Mouse (Mus musculus) MEL (cell line): ENCODE measurements around the gene Myzap. TPM values are rescaled to one million over a fixed set of nuclear protein-coding genes. Genes with fewer than 3 reads are reported as not detected.

Source experiments
- DNase-seq: peaks from one replicate; pipeline ENCODE4 v3.0.0; 2011; ENCODE audit warnings: low read depth, low spot score
- H3K27ac ChIP-seq: 2 replicates; pipeline ENCODE4 v1.5.1; 2012; ENCODE audit warnings: low read depth, mild to moderate bottlenecking, control low read depth, low read length, moderate library complexity; ENCODE audit not compliant: control insufficient read depth
- H3K27me3 ChIP-seq, 2 experiments: fragments of 150-350 bp in 1 of 2; sonication (generic) in 1 of 2; 2 replicates each; pipeline ENCODE4 v1.6.1; 2012; ENCODE audit warnings: low read length in 2 of 2, mild to moderate bottlenecking in 2 of 2, improper control_type of control experiment in 1 of 2, moderate library complexity in 1 of 2; ENCODE audit not compliant: insufficient read depth in 2 of 2, control insufficient read depth in 1 of 2
- H3K36me3 ChIP-seq, 2 experiments: 2 replicates each; pipeline ENCODE4 v1.6.1; 2012 to 2014; ENCODE audit warnings: low read length in 2 of 2, improper control_type of control experiment in 1 of 2, inconsistent platforms in 1 of 2, mild to moderate bottlenecking in 1 of 2; ENCODE audit not compliant: insufficient read depth in 2 of 2, control insufficient read depth in 1 of 2
- H3K4me1 ChIP-seq, 2 experiments: fragments of 150-350 bp in 1 of 2; sonication (generic) in 1 of 2; 2 replicates each; pipeline ENCODE4 v1.6.1; 2012; ENCODE audit warnings: low read length in 2 of 2, improper control_type of control experiment in 1 of 2, mild to moderate bottlenecking in 1 of 2; ENCODE audit not compliant: insufficient read depth in 2 of 2, control insufficient read depth in 1 of 2
- H3K4me3 ChIP-seq, 2 experiments: fragments of 150-350 bp in 1 of 2; sonication (generic) in 1 of 2; 2 replicates each; pipeline ENCODE4 v1.5.1; 2012; ENCODE audit warnings: low read depth in 2 of 2, low read length in 2 of 2, mild to moderate bottlenecking in 2 of 2, moderate library complexity in 2 of 2, control low read depth in 1 of 2, improper control_type of control experiment in 1 of 2; ENCODE audit not compliant: control insufficient read depth in 1 of 2, insufficient read depth in 1 of 2
- H3K79me2 ChIP-seq: 2 replicates; pipeline ENCODE4 v1.6.1; 2012; ENCODE audit warnings: mild to moderate bottlenecking, low read length, moderate library complexity; ENCODE audit not compliant: control insufficient read depth, poor library complexity, insufficient read depth
- H3K9ac ChIP-seq: 2 replicates; pipeline ENCODE4 v1.6.1; 2012; ENCODE audit warnings: low read depth, mild to moderate bottlenecking, control low read depth, low read length, moderate library complexity; ENCODE audit not compliant: control insufficient read depth, poor library complexity, severe bottlenecking
- H3K9me3 ChIP-seq: fragments of 150-350 bp; sonication (generic); replicated peaks from 2 replicates; pipeline ENCODE4 v1.6.1; 2012; ENCODE audit warnings: mild to moderate bottlenecking, low read length, improper control_type of control experiment, moderate library complexity; ENCODE audit not compliant: insufficient read depth
- CHD1 ChIP-seq: IDR thresholded peaks from 2 replicates; pipeline ENCODE4 v1.6.1; 2012; ENCODE audit warnings: low read depth, mild to moderate bottlenecking, inconsistent platforms, low read length, improper control_type of control experiment
- ETS1 ChIP-seq: IDR thresholded peaks from 2 replicates; pipeline ENCODE4 v1.6.1; 2012; ENCODE audit warnings: low read depth, mild to moderate bottlenecking, inconsistent platforms, low read length, improper control_type of control experiment, moderate library complexity
- GABPA ChIP-seq: IDR thresholded peaks from 2 replicates; pipeline ENCODE4 v1.6.1; 2012; ENCODE audit warnings: low read depth, mild to moderate bottlenecking, inconsistent platforms, low read length, improper control_type of control experiment, moderate library complexity
- JUND ChIP-seq: IDR thresholded peaks from 2 replicates; pipeline ENCODE4 v1.6.1; 2011; ENCODE audit warnings: low read depth, mild to moderate bottlenecking, improper control_type of control experiment, low read length
- KAT2A ChIP-seq: conservative IDR thresholded peaks from 2 replicates; pipeline ENCODE4 v1.6.1; 2012; ENCODE audit warnings: low read depth, low read length, improper control_type of control experiment, inconsistent platforms
- MAX ChIP-seq: IDR thresholded peaks from 2 replicates; pipeline ENCODE4 v1.6.1; 2011; ENCODE audit warnings: low read length, improper control_type of control experiment
- MAZ ChIP-seq: IDR thresholded peaks from 2 replicates; pipeline ENCODE4 v1.6.1; 2012; ENCODE audit warnings: low read depth, mild to moderate bottlenecking, inconsistent platforms, low read length, improper control_type of control experiment
- MEF2A ChIP-seq: IDR thresholded peaks from 2 replicates; pipeline ENCODE4 v1.6.1; 2014; ENCODE audit warnings: low read depth, mild to moderate bottlenecking, inconsistent platforms, low read length, improper control_type of control experiment; ENCODE audit not compliant: poor library complexity, insufficient replicate concordance, severe bottlenecking; ENCODE audit errors: extremely low read depth
- MYB ChIP-seq: IDR thresholded peaks from 2 replicates; pipeline ENCODE4 v1.6.1; 2011; ENCODE audit warnings: mild to moderate bottlenecking, low read depth, low read length, improper control_type of control experiment
- MYC ChIP-seq: IDR thresholded peaks from 2 replicates; pipeline ENCODE4 v1.6.1; 2011; ENCODE audit warnings: low read depth, mild to moderate bottlenecking, low read length, improper control_type of control experiment, moderate library complexity
- NELFE ChIP-seq: IDR thresholded peaks from 2 replicates; pipeline ENCODE4 v1.6.1; 2011; ENCODE audit warnings: low read depth, low read length, improper control_type of control experiment
- NRF1 ChIP-seq: IDR thresholded peaks from 2 replicates; pipeline ENCODE4 v1.6.1; 2014; ENCODE audit warnings: low read depth, mild to moderate bottlenecking, inconsistent platforms, low read length, improper control_type of control experiment, moderate library complexity; ENCODE audit not compliant: poor library complexity, insufficient read depth, severe bottlenecking
- POLR2A ChIP-seq, 2 experiments: IDR thresholded peaks; 2 replicates each; pipeline ENCODE4 v1.6.1; 2011 to 2012; ENCODE audit warnings: low read length in 2 of 2, mild to moderate bottlenecking in 2 of 2, control low read depth in 1 of 2, improper control_type of control experiment in 1 of 2, low read depth in 1 of 2, moderate library complexity in 1 of 2; ENCODE audit not compliant: control insufficient read depth in 1 of 2, insufficient read depth in 1 of 2, poor library complexity in 1 of 2
- RAD21 ChIP-seq: IDR thresholded peaks from 2 replicates; pipeline ENCODE4 v1.6.1; 2011; ENCODE audit warnings: mild to moderate bottlenecking, low read depth, low read length, improper control_type of control experiment
- RCOR1 ChIP-seq: IDR thresholded peaks from 2 replicates; pipeline ENCODE4 v1.6.1; 2012; ENCODE audit warnings: low read depth, mild to moderate bottlenecking, inconsistent platforms, low read length, improper control_type of control experiment
- SIN3A ChIP-seq: IDR thresholded peaks from 2 replicates; pipeline ENCODE4 v1.6.1; 2012; ENCODE audit warnings: low read length, improper control_type of control experiment, inconsistent platforms
- TAL1 ChIP-seq: IDR thresholded peaks from 2 replicates; pipeline ENCODE4 v1.6.1; 2012; ENCODE audit warnings: mild to moderate bottlenecking, inconsistent platforms, low read length, moderate library complexity, mixed read lengths
- UBTF ChIP-seq: IDR thresholded peaks from 2 replicates; pipeline ENCODE4 v1.6.1; 2012; ENCODE audit warnings: low read depth, mild to moderate bottlenecking, inconsistent platforms, low read length, improper control_type of control experiment, moderate library complexity, borderline replicate concordance; ENCODE audit not compliant: insufficient read depth
- USF2 ChIP-seq, 2 experiments: IDR thresholded peaks; 2 replicates each; pipeline ENCODE4 v1.6.1; 2011 to 2012; ENCODE audit warnings: improper control_type of control experiment in 2 of 2, low read length in 2 of 2, borderline replicate concordance in 1 of 2, inconsistent platforms in 1 of 2, low read depth in 1 of 2, mild to moderate bottlenecking in 1 of 2; ENCODE audit not compliant: insufficient read depth in 1 of 2
- ZC3H11A ChIP-seq: IDR thresholded peaks from 2 replicates; pipeline ENCODE4 v1.6.1; 2012; ENCODE audit warnings: low read depth, mild to moderate bottlenecking, inconsistent platforms, low read length, improper control_type of control experiment
- ZKSCAN1 ChIP-seq: IDR thresholded peaks from 2 replicates; pipeline ENCODE4 v1.6.1; 2012; ENCODE audit warnings: low read depth, mild to moderate bottlenecking, inconsistent platforms, low read length, improper control_type of control experiment, moderate library complexity
- ZMIZ1 ChIP-seq: IDR thresholded peaks from 2 replicates; pipeline ENCODE4 v1.6.1; 2012; ENCODE audit warnings: low read depth, mild to moderate bottlenecking, inconsistent platforms, low read length, improper control_type of control experiment, moderate library complexity
- ZNF384 ChIP-seq: IDR thresholded peaks from 2 replicates; pipeline ENCODE4 v1.6.1; 2012; ENCODE audit warnings: low read depth, mild to moderate bottlenecking, inconsistent platforms, low read length, improper control_type of control experiment
- polyA plus RNA-seq, 2 experiments: library from polyadenylated mRNA; stranded (reverse) in 1 of 2; unstranded in 1 of 2; fragments of >175 nt in 1 of 2; fragments of >200 nt in 1 of 2; gene quantifications; 2 replicates each; pipeline versions ENCODE4 v1.2.1 to v1.2.4; 2012; ENCODE audit warnings: low replicate concordance in 2 of 2, low read depth in 1 of 2; ENCODE audit not compliant: insufficient read length in 2 of 2, insufficient read depth in 1 of 2, missing spikeins in 1 of 2
- total RNA-seq: library from RNA; depleted of rRNA; stranded (reverse); fragments of 300-350 nt; gene quantifications from 2 replicates; pipeline ENCODE4 v1.2.3, GENCODE M21; 2012

Gene Myzap
- total and polyA plus RNA-seq, 3 experiments = 0.06 TPM; not detected in 2

DNA sequence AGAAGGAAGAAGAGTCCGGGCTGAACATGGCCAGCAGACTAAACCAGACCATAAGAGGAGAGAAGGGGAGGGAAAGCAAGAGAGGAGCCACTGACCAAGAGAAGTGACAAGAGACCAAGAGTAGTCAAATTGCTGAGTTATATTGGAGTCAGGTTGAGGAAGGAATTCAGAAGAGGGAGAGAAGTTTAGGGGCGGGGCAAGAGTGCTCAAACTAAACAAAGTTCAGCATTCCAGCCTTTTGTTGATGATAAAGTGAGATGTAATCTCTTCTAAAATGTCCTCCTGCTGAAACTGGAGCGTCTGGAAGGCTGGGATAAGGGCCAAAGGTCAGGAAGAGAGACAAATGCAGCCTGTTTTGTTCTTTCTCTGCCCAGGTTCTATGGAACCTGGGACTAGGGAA lies 102.1 kb downstream of the Myzap start:
- Histone ChIP-seq H3K27me3 (peaks cover 11 to 14% of the 10 kb centered on the region in 2 experiments), H3K9me3 (no peaks in the 10 kb centered on the region), H3K36me3 (peaks cover 0 to 3% of the 10 kb centered on the region in 2 experiments; a peak in 2 of 4 replicates), H3K4me3 (no peak overlapping the region), H3K27ac (no peak overlapping the region), H3K9ac (no peak overlapping the region), H3K4me1 (peaks cover 0 to 3% of the 10 kb centered on the region in 2 experiments; a peak in 1 of 4 replicates), H3K79me2 (peaks cover 6% of the 10 kb centered on the region)
- TF ChIP-seq MYB = no peak
- no peak for TF ChIP-seq USF2 (IDR thresholded peaks at IDR 0.05; ENCODE audit: borderline replicate concordance in 1 of 2, insufficient read depth in 1 of 2, low read depth in 1 of 2, low read length in 2 of 2)
- TF ChIP-seq ZC3H11A = no peak
- no peak for TF ChIP-seq MYC
- no peak for TF ChIP-seq JUND
- no peak for TF ChIP-seq MEF2A
- no peak for TF ChIP-seq MAZ
- DNase-seq = no peak

DNA sequence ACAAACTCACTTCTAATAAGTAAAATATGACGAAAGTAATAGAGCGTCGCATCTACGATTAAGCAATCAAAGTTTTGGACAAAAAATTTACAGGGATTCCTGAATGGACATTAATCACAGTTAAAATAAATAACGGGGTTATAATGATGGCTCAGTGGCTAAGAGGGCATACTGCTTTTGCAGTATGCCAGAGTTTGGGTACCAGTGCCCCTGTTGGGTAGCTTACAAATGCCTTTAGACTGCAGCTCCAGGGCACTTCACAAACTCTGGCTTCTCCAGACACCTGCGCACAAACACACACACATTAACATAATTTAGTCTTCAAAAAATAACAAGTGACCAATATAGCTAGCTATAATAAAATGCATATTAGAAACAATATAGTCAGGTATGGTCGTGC lies 106.0 kb downstream of the Myzap start:
- H3K27ac ChIP-seq = 0 out of 2 replicates have a peak overlapping the region, but pooled peaks have one; percentile 16

More for the DNA sequence above, 106.0 kb downstream of the Myzap start:
- H3K36me3 ChIP-seq = peaks cover 12 to 29% of the 10 kb centered on the region in 2 experiments
- TF ChIP-seq RCOR1 (no peak), CHD1 (no peak), ZKSCAN1 (no peak), KAT2A (no peak), NRF1 (no peak), SIN3A (no peak; the same call in 1 of the 2 replicates), GABPA (no peak), ZMIZ1 (no peak), UBTF (no peak), POLR2A (IDR thresholded peaks at IDR 0.05; ENCODE audit: control insufficient read depth in 1 of 2, insufficient read depth in 1 of 2, low read depth in 1 of 2, low read length in 2 of 2, poor library complexity in 1 of 2) (no peak), NELFE (no peak), ZC3H11A (no peak), TAL1 (no peak), MYB (no peak), MAX (no peak), ETS1 (no peak), ZNF384 (no peak), RAD21 (no peak)
- peaks cover 27% of the 10 kb centered on the region for H3K79me2 ChIP-seq
- peaks cover 7 to 8% of the 10 kb centered on the region in 2 experiments; a peak in 3 of 4 replicates for H3K27me3 ChIP-seq
- peak overlapping the region; percentile 69 for H3K9ac ChIP-seq
- peak overlapping the region in 1 of 2 experiments; percentile 9; a peak in 1 of 4 replicates for H3K4me3 ChIP-seq
- DNase-seq = no peak
- peaks cover 2 to 3% of the 10 kb centered on the region in 2 experiments; a peak in 1 of 4 replicates for H3K4me1 ChIP-seq
- H3K9me3 ChIP-seq = no peaks in the 10 kb centered on the region
